Mouse (Mus musculus) lung, postnatal 25 days (tissue): Measurements from ENCODE around the gene Ptprn2.
A peak's percentile ranks its signal among the peaks of the same experiment; 100 is the strongest.

ENCODE experiments used
- DNase-seq: peaks from one replicate; pipeline ENCODE4 v3.0.0; 2022; ENCODE audit warnings: low spot score

The Ptprn2 gene

GRCm38 (mm10) chr12:116780419-116780818 is 294.9 kb downstream of the Ptprn2 start:
- no peak for DNase-seq

DNA sequence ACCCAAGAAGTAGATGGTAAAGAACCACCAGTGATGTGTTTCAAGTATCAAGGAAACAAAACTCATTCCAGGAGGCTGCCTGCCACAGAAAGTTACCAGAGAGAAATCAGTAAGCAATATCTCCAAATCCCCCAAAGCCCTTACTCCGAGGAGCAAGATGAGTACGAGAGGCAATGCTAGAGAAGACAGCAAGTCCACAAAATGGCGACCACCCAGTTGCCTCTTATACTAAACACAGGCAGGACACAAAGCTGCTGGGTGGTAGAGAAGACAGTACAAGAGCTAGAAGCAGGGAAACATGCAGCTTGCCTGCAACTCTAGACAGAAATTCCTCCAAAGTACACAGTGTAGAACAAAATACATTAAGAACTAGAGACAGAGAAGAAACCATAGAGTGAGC is 300.2 kb downstream of the Ptprn2 start:
- no peak for DNase-seq

DNA sequence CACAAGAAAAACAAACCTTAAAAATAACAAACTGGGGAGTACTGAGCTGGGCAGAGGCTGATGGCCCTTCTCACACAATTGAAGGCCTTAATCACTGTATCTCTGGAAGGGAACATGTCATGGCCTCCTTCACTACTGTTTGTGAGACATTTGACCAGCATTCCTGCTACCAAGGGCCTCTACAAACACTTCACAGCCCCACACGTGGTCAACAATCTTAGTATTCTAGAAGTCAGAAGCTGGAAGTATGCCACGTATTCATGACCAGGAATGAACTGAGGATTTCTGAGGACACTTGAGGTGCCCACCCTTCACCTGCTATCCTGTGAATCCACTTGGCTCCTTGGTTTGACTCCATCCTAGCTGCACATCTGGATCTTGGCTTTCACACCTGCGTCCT is 302.8 kb downstream of the Ptprn2 start:
- peak; percentile 69 for DNase-seq

GRCm38 (mm10) chr12:116803331-116803730 is 317.8 kb downstream of the Ptprn2 start:
- peak; percentile 34 for DNase-seq

GRCm38 (mm10) chr12:116804712-116805111 is 319.2 kb downstream of the Ptprn2 start:
- no peak for DNase-seq

- DNase-seq = no peak
Observed at GRCm38 (mm10) chr12:116805129-116805809, 319.7 kb downstream of the Ptprn2 start.

DNA sequence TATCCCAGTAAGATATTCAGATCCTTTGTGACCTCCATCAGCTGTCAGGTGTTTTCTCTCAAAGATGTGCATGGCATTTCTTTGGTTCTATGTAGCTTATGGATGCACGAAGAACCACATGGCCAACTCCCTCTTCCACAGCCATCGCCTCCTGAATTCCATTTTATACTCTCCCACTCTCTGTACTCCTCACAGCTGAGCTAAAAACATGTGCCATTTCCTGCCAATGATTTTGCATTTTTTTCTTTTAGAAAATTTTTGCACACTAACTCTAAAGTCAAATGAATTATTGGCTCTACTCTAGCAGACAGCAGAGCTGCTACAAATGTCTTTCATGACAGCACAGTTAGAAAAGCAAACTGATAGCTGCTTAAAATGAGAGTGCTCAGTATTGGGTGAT is 320.6 kb downstream of the Ptprn2 start:
- no peak for DNase-seq

DNA sequence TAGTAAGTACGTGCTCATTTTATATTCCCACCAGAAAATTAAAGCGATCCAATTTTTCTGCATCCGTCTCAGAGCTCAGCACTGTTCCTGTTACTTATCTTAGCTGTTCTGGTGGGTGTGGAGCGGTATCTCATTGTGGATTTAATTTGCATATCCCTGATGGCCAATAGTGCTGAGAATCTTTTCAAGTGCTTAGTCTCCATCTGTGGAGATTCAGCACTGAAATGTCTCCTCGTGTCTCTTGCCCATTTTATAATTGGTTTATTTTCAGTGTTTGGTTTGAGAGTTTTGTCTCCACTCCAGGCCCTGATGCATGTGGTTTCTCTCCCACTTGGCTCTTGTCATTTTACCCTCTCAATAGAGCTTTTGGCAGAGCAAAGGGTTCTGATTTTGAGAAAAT is 327.5 kb downstream of the Ptprn2 start:
- DNase-seq = no peak

- no peak for DNase-seq
Observed at GRCm38 (mm10) chr12:116819836-116820235, 334.3 kb downstream of the Ptprn2 start.

DNA sequence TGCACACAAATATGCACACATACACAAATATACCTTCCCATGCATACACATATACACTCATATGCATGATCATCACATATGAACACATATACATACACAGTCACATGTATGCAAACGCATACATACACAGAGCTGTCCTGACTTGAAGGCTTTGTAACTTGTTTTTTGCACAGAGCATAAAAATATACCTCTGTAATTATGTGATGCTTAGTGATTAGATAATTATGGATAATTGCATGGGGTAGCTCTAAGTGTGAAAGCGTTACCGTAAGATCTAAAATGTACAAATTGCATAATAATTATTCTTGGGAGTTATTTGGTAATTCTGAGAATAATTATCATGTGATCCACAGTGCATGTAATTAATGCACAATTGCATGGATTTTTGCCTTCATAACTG is 337.8 kb downstream of the Ptprn2 start:
- no peak for DNase-seq

DNA sequence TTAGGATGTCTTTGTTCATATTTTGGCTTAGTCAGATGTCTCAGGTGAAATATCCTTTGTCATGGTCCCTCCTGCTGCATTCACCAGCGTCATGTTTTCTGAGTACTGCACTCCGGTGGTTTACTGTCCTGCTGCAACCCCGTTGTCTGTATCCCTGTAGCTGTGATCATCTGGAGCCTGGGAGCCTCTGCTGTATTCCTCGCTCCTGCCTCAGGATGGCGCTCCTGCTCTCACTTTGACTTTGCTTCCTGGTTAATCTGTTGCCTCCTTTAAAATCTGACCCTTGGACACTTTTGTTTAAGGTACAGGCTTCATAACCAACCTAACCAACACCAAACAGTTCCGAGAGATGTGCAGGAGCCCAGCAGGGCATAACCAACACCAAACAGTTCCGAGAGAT is 342.2 kb downstream of the Ptprn2 start:
- no peak for DNase-seq

- no peak for DNase-seq
Observed at GRCm38 (mm10) chr12:116838611-116839192, 353.2 kb downstream of the Ptprn2 start.

DNA sequence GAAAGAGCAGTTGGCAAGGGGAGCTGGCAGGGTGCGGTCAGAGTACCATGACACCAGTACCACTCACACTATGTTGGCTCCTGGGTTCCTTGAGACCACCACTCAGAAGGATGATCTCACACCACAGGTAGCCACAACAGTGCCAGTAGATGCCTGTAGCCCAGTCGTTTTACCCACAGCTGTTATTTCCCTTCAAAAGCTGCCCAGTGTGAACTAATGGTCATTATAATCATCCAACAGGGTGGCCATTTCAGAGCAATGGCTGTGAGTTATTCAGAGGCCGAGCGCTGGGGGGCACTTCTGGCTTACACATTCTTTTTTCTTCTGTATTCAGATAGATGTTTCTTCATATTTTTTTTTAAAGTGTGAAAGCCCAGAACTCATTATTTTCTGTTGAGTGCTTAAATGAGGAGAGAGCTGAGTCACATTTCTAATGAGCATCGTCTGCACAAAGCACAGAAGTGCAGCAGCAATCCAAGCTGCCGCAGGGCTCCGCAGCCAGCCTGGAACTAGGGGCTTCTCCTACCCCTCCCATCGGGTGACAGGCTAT is 357.3 kb downstream of the Ptprn2 start:
- no peak for DNase-seq

DNA sequence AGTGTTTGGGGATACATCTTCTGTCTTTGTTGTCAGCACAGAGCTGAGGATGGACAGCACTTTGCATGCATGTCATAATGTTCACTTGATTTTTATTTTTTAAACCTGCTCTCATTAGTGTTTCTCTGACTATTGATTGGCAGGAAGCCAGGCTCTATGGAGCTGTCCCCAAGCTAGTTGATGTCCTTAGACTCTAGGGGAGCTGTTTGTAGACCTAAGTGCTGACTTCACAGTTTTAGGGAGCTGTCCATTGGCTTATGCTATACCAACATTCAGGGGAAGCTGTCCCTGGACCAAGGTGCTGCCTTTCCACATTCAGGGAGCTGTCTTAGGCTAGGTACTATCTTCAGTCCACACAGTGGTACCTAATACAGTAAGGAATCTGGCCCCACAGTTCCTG is 360.7 kb downstream of the Ptprn2 start:
- DNase-seq = no peak

DNA sequence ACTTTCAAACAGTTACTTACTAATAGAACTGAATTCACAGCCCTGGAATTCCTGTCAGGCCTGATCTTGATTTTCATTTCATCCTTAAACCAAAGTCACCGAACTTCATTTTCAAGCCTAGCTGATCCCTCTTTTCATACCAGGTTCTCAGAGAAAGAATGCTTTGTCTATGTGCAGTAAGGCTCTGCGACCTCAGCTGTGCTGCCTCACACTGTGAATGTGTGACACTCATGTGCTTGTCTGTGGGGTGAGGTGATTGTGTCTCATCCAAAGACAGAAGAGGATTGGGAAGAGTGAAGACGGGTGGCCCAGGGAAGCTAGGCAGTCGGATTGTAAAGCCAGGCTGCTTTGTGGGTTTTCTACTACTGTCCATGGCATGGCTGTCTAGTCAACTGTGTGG is 361.5 kb downstream of the Ptprn2 start:
- no peak for DNase-seq

- no peak for DNase-seq
Observed at GRCm38 (mm10) chr12:116856307-116856706, 370.8 kb downstream of the Ptprn2 start.

DNA sequence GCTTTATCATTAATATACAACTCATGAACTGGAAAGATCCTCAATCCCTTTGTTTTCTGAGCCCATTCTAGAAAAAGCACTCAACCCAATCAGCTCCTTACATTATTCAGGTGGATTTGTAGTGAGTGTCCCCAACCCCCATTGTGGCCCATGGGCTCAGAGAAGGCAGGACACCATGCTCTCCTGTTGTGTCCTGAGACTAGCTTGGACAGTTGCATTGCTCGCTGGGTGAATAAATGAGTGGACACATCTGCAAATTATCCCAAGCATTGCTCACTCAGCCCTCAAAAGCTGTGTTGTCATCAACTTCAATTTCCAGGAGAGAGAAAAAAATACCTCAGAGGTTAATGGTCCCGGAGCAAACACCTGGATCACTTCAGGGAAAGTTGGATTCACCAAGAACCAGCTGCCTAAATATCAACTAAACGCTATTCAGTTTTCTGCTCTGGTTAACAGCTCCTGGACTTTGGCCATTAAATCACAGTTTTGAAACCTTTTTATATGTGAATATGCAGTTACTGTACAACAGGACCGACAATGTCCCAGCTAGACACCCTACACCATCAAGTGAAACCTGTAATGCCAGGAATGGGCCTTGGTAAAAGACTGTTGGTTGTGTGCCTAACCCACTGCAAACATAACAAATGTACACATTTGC is 376.0 kb downstream of the Ptprn2 start:
- no peak for DNase-seq

DNA sequence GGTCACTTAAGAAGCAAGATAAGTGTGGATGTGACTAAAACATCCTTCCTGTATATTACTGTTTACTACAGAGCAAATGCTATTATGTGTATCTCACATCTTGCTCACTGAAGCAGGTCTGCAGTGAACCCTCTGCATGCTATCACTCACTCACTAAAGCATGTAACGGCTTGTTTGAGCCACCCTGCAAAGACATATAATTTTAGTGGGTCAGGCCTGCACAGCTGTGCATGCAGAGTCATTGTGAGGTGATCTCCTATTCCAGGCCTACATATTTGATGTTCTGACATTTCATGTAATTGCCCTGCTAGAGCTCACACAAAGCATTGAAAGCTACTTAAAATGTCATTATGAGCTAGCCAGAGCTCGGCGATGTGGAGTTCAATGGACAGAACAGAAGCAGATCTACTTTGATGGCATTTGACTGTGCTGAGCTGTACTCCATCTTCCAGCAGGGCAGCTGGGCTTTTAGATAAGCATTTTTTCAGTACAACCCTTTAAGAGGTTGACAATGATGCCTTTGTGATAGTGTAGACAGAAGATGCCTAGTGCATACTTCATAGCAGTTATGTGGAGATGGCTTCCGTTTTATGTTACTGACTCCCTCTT is 377.9 kb downstream of the Ptprn2 start:
- DNase-seq = no peak

DNA sequence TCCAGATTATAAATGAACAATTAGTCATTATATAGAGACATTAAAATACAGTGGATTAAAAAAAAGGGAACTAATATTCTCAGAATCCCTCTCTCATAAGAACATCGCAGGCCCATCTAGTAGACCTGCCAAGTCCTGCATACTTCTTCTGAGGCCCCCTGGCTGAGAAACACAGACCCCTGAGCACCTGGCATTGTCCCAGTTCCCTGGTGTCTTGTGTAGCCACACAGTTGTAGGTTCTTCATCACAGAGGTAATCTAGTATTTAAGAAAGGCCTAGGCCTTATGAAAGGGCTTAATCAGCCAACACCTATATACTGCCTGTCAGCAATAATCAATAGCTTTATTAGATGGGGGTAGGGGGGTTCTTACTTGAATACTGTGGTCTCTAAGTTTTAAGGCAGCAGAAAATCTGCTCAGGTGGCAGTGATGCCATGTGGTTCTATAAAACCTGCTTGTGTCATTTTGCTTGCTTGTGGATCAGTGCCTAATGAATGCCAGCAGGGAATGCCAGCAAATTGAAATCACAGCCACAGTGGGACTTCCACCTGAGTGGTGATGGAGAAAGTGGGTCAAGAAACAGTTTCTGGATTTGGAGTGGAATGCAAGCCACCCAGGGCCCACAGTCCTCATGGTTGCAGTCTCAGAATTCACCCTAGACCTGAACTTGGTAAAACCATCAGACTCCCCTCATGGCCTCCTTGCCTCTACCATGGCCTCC is 388.5 kb downstream of the Ptprn2 start:
- DNase-seq = no peak

DNA sequence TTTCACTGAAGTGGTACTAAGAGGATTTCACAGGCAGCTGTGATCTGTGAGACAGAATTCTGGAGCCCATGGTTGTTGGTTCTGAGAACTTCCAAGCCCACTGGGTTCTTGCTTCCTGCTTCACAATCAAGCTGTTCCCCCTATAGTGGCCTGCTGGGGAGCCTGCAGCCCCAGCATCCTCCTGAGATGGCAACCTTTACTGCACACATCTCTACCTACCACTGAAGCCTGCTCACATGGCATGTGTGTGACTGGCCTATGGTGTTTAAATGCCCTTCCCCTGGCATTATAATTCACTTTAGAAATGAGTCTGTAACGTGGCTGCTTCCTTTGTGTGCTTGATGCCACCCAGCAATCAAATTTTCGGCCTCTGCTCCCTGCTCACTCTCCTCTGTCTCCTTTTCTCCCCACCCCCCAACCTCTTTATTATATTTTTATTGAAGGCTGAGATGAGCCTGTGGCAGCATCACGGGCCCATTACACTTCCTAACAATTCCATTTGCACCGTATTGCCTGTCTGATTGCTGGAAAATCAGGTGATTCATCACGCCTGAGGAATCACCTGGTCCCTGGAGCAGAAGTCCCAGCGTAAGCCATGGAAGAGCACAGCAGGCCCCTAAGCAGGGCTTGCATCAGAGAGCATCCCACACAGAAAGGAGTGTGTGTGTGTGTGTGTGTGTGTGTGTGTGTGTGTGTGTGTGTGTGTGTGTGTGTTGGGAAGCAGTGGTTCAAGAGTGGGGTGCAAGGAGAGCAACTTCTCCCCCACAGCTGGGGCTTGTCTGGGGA is 402.2 kb downstream of the Ptprn2 start:
- no peak for DNase-seq

- no peak for DNase-seq
Observed at GRCm38 (mm10) chr12:116888856-116889255, 403.3 kb downstream of the Ptprn2 start.
